Mouse (Mus musculus) thymus, adult 2 months (tissue): Measurements from ENCODE around the gene Epha1. TPM values are rescaled to one million over a fixed set of nuclear protein-coding genes. Genes with fewer than 3 reads are reported as not detected.
A peak's percentile ranks its signal among the peaks of the same experiment; 100 is the strongest.

Experiments
- DNase-seq: peaks from one replicate; pipeline ENCODE4 v3.0.0; 2021
- H3K27ac ChIP-seq: fragments of 200-500 bp; 2 replicates; pipeline ENCODE4 v1.5.1; 2012; ENCODE audit warnings: low read length, control low read depth; ENCODE audit not compliant: control insufficient read depth, insufficient read depth
- H3K27me3 ChIP-seq: fragments of 200-500 bp; 2 replicates; pipeline ENCODE4 v1.6.1; 2012; ENCODE audit warnings: mild to moderate bottlenecking, low read length, moderate library complexity, mixed read lengths; ENCODE audit not compliant: control insufficient read depth, insufficient read depth
- H3K36me3 ChIP-seq: fragments of 200-500 bp; 2 replicates; pipeline ENCODE4 v1.6.1; 2012; ENCODE audit warnings: mild to moderate bottlenecking, low read length, moderate library complexity; ENCODE audit not compliant: control insufficient read depth, insufficient read depth
- H3K4me1 ChIP-seq: fragments of 200-500 bp; replicated peaks from 2 replicates; pipeline ENCODE4 v1.6.1; 2012; ENCODE audit warnings: low read length; ENCODE audit not compliant: control insufficient read depth, insufficient read depth
- H3K4me3 ChIP-seq: fragments of 200-500 bp; 2 replicates; pipeline ENCODE4 v1.5.1; 2012; ENCODE audit warnings: mild to moderate bottlenecking, low read length, control low read depth, moderate library complexity; ENCODE audit not compliant: control insufficient read depth, insufficient read depth
- CTCF ChIP-seq: fragments of 200-500 bp; IDR thresholded peaks from 2 replicates; pipeline ENCODE4 v1.5.1; 2012; ENCODE audit warnings: mild to moderate bottlenecking, control low read depth, low read length, moderate library complexity, borderline replicate concordance; ENCODE audit not compliant: control insufficient read depth, poor library complexity, insufficient read depth; ENCODE audit errors: extremely low read depth
- POLR2A ChIP-seq: fragments of 200-500 bp; IDR thresholded peaks from 2 replicates; pipeline ENCODE4 v1.6.1; 2012; ENCODE audit warnings: mild to moderate bottlenecking, low read length, control low read depth, moderate library complexity; ENCODE audit not compliant: control insufficient read depth, poor library complexity, insufficient read depth; ENCODE audit errors: extremely low read depth
- WGBS: fragments of 180-500 bp; shearing (Covaris S2); methylation state at CpG from one replicate; pipeline ENCODE4 v1.1.7; 2018; 5-methylcytosine and 5-hydroxymethylcytosine counted together
- polyA plus RNA-seq: library from polyadenylated mRNA; depleted of rRNA; stranded (reverse); fragments of >200 nt; gene quantifications from 2 replicates; pipeline ENCODE4 v1.2.3, GENCODE M21; 2012

Epha1 gene
- polyA plus RNA-seq, 1 experiment: 4.7 TPM

- 35% methylated on average over 3 of the region's 3 CpGs for WGBS
- Histone ChIP-seq H3K4me3 (no peak overlapping the region), H3K27ac (no peak overlapping the region), H3K4me1 (no peaks in the 10 kb centered on the region), H3K36me3 (no peaks in the 10 kb centered on the region), H3K27me3 (no peaks in the 10 kb centered on the region)
- no peak for DNase-seq
- TF ChIP-seq CTCF: no peak
- no peak for TF ChIP-seq POLR2A
Observed at GRCm38 (mm10) chr6:42397041-42397657, 24.1 kb upstream of the Epha1 start.

- 80% methylated on average over 9 of the region's 9 CpGs for WGBS
- Histone ChIP-seq H3K36me3 (no peaks in the 10 kb centered on the region), H3K27me3 (no peaks in the 10 kb centered on the region), H3K4me1 (no peaks in the 10 kb centered on the region), H3K27ac (no peak overlapping the region), H3K4me3 (no peak overlapping the region)
- TF ChIP-seq CTCF: no peak
- TF ChIP-seq POLR2A: no peak
- no peak for DNase-seq
Observed at GRCm38 (mm10) chr6:42395960-42396809, 23.1 kb upstream of the Epha1 start.

GRCm38 (mm10) chr6:42391796-42392330 lies 18.8 kb upstream of the Epha1 start:
- no peak for TF ChIP-seq CTCF
- TF ChIP-seq POLR2A: no peak
- WGBS: 67% methylated on average over 2 of the region's 2 CpGs
- no peak for DNase-seq
- Histone ChIP-seq H3K4me1 (no peaks in the 10 kb centered on the region), H3K27me3 (no peaks in the 10 kb centered on the region), H3K4me3 (no peak overlapping the region), H3K27ac (no peak overlapping the region), H3K36me3 (no peaks in the 10 kb centered on the region)

GRCm38 (mm10) chr6:42385635-42386034 lies 12.6 kb upstream of the Epha1 start:
- Histone ChIP-seq H3K4me1 (peaks cover 13% of the 10 kb centered on the region), H3K27ac (no peak overlapping the region), H3K36me3 (no peaks in the 10 kb centered on the region), H3K4me3 (no peak overlapping the region), H3K27me3 (no peaks in the 10 kb centered on the region)
- peak; percentile 42 for DNase-seq
- 20% methylated on average over 4 of the region's 4 CpGs for WGBS
- TF ChIP-seq CTCF: no peak
- no peak for TF ChIP-seq POLR2A

- no peak for TF ChIP-seq POLR2A
- TF ChIP-seq CTCF: no peak
- Histone ChIP-seq H3K4me3 (no peak overlapping the region), H3K27ac (no peak overlapping the region), H3K4me1 (peaks cover 15% of the 10 kb centered on the region), H3K36me3 (no peaks in the 10 kb centered on the region), H3K27me3 (no peaks in the 10 kb centered on the region)
- 92% methylated on average over 5 of the region's 5 CpGs for WGBS
- no peak for DNase-seq
Observed at GRCm38 (mm10) chr6:42383360-42383759, 10.3 kb upstream of the Epha1 start.

GRCm38 (mm10) chr6:42381916-42382381 lies 8.9 kb upstream of the Epha1 start:
- no peak for DNase-seq
- TF ChIP-seq CTCF (no peak), POLR2A (no peak)

More at GRCm38 (mm10) chr6:42381916-42382381, 8.9 kb upstream of the Epha1 start:
- no peak overlapping the region for H3K4me3 ChIP-seq
- H3K27me3 ChIP-seq: no peaks in the 10 kb centered on the region
- no peaks in the 10 kb centered on the region for H3K36me3 ChIP-seq
- WGBS: 88% methylated on average over 9 of the region's 9 CpGs
- H3K27ac ChIP-seq: 0 out of 2 replicates have a peak overlapping the region, but pooled peaks have one; percentile 19
- H3K4me1 ChIP-seq: peaks cover 15% of the 10 kb centered on the region
